Mouse (Mus musculus) adrenal gland, adult 18-20 months (tissue): ENCODE measurements around the gene Gch1. TPM values are rescaled to one million over a fixed set of nuclear protein-coding genes. Genes with fewer than 3 reads are reported as not detected.

Source experiments
- DNase-seq, 2 experiments: peaks; one replicate each; pipeline ENCODE4 v3.0.0; 2021 to 2022; ENCODE audit warnings: low spot score in 2 of 2
- long read RNA-seq, 2 experiments: library from polyadenylated mRNA; stranded (forward); transcript quantifications; one replicate each; pipeline ENCODE4 v2.0.0; 2021
- total RNA-seq, 2 experiments: library from RNA; stranded (reverse); gene quantifications; 1 replicate in 1 of 2; 2 replicates in 1 of 2; pipeline ENCODE4 v1.2.3; 2021

Gene Gch1
- 100 to 1,000 TPM in 1 of 2 experiments, 10 to 100 TPM in 1; 72.7 to 115 TPM for total RNA-seq
- long read RNA-seq, experiment 1, transcript Gch1-201 (6 exons, 2,775 nt), result major isoform, 115 of 125 reads
- long read RNA-seq, experiment 1, partial matches to known transcripts, result 2 of 125 reads
- long read RNA-seq, experiment 1, other reads (novel, unspliced or antisense), result 8 of 125 reads
- long read RNA-seq, experiment 2, transcript Gch1-201 (6 exons, 2,775 nt), result major isoform, 483 of 505 reads
- long read RNA-seq, experiment 2, partial matches to known transcripts, result 4 of 505 reads
- long read RNA-seq, experiment 2, other reads (novel, unspliced or antisense), result 18 of 505 reads

DNA sequence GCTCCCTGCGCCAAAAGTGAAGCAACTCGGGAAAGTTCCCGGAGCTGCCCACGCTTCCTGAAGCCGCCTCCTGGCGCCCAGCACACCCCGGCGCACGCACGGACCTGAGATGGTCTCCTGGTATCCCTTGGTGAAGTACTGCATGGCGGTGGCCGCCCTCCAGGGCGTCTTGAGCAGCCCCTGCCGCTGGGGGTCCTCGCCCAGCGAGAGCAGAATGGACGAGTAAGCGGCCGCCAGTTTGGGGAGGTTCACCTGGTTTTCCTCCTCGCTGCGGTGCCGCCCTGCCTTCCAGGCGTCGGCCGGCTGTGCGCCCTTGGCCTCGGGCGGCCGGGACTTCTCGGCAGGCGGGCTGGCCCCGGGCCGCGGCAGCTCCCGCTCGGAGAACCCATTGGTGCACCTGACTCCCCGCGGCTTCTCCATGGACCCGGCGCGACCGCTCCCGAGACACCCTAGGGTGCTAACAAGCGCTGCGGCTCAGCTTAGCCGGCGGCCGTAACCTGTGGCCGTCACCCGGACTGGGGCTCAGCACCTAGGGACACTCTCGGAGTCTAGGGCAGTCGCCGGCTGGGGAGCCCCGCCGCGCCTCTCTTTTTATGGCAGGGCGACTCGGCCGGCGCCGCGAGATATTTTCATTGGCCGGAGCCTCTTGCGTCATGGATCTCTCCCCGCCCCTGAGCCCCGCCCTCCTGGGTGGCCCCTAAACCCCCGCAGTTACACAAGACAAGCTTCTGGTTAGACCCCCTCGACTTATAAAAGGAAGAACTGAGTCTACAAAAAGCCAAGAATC, at the start of gene Gch1:
Gene Gch1 (minus strand): TSS at position 566 of the 787 bp plus-strand sequence.
- peak; percentile 93 to 96 for DNase-seq

DNA sequence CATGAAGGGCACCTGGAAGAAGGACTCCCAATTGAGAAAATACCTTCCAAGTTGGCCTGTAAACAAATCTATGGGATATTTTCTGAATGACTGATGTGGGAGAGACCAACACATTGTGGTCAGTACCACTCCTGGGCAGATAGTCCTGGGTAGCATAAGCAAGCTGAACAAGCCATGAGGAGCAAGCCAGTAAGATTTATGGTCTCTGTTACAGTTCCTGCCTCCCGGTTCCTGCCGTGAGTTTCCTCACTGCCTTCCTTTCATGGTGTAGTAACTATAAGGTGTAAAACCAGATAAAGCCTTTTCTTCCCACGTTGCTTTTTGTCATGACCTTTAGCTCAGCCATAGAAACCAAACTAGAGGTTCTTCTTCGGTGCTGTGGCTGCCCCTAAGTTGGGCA, 48.1 kb upstream of the Gch1 start:
- no peak for DNase-seq

DNA sequence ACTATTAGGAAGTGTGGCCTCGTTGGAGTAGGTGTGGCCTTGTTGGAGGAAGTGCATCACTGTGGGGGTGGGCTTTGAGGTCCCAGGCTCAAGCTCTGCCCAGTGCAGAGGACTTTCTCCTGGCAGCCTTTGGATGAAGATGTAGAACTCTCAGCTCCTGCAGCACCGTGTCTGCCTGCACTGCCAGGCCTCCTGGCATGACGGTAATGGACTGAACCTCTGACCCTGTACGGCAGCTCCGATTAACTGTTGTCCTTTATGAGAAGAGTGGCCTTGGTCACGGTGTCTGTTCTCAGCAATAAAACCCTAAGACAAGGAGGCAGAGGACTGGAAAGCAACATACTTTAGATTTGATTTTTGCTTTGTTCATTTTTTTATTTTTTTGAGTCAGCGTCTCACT, 47.3 kb upstream of the Gch1 start:
- no peak for DNase-seq

DNA sequence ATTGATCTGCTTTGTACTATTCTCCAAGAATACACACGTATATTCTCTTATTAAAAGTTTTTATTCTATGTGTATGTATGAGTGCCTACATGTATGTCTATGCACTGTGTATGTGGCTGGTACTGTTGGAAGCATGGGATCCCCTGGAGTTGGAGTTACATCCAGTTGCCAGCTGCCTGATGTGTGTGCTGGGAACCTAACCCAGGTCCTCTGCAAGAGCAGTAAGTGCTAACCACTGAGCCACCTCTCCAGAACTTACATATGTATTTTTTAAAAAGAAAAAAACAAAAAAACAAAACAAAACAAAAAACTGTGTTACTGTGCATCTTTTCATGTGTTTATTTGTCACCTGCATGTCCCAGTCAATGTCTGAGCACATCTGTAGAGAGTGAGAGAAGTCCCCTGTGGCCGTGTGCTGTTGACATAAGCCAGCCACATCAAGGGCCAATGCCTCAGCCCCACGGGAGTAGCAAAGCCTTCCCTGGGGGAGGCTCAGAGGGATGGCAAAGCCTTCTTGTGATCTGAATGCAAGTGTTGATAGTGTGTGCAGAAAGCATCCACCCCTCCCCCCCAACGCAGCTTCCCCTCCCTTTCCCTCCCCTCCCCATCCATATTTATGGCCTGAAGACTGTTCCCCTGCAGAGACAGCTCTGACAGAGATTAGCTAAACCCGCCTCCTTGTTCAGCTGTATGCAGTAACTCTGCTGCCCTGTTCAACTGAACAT, 45.5 kb upstream of the Gch1 start:
- no peak for DNase-seq

DNA sequence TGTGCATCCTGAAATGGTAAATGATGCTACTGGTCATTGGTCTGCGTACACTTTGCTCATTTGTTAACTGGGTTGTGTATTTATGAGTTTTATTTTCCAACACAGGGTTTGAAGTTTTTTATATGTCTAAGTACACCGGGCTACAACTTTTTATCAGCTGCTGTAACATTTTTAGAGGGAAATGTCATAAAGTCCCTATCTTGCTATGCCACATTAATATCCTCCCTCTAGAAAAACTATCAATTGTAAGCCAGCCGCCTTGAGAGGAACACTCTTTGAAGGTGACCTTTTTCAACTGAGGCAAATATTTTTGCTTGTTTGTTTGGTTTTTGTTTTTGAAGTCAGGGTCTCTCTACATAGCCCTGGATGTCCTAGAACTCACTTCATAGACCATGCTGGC, 44.8 kb upstream of the Gch1 start:
- no peak for DNase-seq

DNA sequence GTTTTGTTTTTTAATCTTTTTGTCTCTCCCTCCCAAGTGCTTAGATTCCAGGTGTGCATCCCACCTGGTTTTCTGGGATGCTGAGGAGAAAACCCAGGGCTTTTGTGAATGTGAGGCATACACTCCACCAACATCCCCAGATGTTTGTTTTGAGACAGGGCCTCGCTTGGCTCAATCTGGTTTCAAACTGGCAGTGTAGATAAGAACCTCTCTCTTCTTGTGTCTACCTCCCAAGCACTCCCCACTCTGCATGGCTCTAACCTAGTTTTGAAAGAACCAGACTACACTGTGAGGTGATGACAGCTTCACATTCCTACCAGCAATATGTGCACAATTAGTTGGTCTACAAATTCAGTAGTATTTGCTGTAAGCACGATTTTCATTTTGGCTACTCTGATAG, 44.4 kb upstream of the Gch1 start:
- DNase-seq, result no peak

DNA sequence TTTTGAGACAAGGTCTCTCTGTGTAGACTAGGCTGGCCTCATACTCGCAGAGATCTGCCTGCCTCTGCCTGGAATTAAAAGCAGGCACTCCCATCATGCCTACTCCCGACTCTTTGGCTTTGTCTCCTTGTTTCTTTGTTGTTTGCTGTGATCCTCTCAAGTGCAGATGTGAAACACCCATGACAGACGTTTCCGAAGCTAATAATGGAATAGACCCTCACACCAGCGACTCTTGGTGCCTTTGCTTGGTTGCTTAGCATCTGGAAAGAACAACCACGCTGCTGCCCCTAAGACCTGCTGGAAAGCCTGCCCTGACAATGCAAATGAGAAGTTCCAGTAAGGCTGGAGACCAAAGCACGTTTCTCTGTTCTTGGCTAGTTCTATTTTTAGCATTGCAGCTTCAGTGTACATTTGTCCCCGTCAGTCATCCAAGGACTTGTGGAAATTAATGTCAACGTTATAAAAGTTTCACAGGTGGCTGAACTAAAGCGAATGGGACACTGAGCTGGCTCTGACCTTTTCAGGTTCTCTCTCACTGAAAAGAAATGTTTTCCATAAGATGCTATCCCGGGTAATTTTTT, 40.7 kb upstream of the Gch1 start:
- DNase-seq, result no peak

DNA sequence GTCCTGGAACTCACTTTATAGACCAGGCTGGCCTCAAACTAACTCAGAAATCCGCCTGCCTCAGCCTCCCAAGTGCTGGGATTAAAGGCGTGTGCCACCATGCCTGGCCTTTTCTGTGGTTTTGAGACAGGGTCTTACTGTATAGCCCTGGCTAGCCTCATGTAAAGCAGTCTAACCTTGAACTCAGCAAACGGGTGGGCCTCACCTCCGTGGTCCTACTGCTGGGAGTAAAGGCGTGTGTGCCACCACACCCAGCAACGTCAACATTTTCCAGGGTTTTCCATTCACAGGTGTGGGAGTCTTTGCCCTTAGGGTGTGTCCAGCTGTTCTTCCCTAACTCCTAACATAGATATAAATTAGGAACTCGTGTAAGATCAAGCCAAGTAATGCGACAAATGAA, 36.7 kb upstream of the Gch1 start:
- no peak for DNase-seq

DNA sequence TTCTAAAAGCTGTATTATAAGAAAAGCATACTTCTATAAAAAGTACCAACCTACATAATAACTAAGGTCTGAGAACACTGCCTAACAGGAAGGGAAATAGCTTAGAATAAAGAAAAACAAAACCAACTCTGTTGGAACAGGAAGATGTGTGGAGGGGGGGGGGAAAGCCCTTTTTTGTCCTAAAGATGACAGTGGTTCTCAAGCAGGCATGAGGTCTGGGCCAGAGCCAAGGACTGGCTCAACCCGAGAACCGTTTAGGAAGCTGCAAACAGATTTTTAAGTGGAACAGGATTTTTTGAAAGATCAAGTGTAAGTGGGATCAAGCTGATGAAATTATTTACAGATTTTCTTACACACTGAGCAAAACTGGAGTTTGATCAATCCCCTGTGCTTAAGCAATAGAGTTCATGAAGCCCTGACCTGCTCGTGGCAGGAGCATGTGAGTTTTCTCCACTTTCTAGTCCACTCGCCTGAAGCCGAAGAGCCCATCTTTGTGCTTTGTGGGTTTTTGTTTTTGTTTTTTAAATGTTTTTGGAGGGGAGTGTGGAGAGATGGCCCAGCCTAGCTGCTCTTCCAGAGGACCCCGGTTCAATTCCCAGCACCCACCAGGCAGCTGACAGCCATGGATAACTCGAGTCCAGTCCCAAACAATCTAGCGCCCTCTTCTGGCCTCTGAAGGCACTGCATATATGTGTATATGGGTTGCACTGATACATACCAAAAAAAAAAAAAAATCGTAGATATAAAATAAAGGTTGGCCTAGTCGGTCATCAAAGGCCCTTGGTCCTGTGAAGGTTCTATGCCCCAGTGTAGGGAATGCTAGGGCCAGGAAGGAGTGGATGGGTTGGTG, 35.5 kb upstream of the Gch1 start:
- no peak for DNase-seq

DNA sequence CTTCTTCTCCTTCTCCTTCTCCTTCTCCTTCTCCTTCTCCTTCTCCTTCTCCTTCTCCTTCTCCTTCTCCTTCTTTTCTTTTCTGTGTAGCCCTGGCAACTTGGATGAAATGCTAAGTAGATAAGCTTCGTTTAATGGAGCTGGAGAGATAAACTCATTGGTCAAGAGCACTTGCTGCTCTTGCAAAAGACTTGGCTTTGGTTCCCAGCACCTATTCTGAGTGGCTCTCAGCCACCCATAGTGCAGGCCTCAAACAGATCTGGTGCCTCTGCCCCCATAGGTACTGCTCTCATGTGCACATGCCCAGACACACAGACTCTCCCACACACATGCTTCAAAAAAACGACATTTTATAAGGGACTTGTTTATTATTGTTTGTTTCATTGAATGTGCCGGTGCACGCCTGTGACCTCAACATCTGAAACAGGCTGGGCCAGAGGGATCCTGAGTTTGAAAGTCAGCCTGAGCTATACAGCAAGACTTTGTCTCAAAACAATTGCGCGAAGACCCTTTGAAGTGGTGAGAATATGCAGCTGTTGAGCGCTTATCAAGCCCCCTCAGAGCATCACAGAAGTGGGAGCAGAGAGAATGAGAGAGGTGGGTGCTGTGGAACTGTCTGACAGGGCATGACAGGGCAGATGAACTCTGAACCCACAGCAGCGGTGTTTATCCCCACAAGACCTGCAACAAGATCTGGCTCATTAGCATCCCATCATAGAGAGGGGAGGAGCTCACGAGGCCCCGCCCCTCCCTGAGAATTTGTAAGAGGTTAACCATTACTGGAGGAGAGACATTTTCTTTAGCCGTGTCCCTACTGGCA, 33.6 kb upstream of the Gch1 start:
- DNase-seq, result no peak

DNA sequence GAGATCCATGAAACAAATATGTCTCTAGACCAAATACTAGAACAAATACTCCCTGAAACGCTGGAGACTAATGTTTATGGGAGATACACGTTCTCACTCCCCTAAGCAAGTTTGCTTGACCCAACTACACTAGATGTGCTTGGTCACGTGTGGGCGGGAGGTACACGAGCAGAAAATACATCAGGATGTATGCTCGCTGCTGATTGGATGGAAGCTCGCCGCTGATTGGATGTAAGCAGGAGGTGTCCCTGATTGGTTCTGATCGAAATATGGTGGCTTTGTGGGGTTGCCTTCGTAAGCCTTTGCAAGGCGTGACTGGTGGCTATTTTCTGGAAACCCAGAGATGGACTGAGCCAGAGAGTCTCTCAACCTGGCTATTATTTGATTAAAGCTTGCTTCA, 32.4 kb upstream of the Gch1 start:
- DNase-seq, result no peak

DNA sequence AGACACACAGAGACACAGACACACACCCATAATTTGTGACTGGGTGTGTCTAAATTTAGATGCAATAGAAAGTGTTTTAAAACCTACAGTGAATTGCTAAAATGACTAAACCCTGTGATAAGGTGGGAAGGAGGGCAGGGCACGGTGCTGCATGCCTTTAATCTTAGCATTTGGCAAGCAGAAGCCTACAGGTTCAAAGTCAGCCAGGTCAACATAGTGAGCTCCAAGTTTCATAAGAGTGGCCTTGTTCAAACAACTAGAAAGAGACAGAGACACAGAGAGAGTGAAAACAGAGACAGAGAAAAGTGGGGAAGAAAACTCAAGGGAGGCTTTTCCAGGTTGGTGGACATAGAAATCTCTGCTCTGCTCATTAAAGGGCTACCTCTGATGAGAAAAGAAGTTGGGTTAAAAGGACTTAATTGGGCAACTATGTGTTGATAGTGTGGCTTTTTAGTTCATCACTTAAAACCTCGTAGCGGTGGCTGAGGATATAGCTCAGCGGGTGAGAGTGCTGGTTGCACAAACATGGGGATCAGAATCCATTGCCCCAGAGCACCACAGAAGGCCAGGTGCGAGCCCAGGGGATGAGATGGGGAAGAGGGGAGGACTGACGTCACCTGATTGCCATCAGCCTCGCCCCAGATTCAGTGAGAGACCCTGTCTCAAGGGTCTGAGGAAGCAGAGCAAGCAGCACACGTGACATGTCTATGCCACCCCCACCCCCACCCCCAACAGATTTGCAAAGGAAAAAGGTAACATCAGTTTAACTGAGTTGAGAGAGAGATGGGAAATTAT, 31.2 kb upstream of the Gch1 start:
- DNase-seq, result no peak

DNA sequence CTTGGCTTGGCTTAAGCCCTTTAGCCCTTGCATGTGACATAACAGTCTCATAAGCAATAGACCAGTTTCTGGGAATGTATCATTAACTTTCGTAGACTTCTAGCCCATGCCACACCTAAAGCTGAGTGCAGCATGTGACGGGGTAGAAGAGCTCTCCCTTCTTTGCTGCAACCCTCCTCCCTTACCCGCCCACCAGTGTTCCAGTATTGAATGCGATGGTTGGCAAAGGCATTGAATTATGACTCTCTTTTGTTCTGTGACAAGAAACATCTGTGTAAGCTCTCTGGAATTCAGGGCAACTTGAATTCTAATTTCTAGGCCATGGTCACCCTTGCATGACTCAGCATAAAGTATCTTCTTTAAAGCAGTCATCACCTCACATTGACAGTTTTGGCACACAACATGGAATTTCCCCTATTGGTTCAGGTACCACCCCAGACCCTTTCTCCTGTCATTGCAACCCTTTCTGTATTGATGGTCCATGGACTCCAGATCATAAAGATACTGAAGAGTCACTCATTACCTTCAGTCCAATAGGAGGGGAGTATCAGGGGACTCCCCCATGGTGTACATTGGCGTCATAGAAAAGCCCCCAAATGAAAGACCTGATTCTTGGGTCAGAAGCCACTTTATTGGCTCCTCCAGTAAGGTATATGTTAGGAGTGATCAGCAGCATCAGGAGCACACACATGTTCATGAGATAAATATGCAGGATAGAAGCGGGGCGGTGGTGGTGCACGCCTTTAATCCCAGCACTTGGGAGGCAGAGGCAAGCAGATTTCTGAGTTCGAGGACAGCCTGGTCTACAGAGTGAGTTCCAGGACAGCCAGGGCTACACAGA, 29.8 kb upstream of the Gch1 start:
- peak in 1 of 2 experiments; percentile 26 for DNase-seq

DNA sequence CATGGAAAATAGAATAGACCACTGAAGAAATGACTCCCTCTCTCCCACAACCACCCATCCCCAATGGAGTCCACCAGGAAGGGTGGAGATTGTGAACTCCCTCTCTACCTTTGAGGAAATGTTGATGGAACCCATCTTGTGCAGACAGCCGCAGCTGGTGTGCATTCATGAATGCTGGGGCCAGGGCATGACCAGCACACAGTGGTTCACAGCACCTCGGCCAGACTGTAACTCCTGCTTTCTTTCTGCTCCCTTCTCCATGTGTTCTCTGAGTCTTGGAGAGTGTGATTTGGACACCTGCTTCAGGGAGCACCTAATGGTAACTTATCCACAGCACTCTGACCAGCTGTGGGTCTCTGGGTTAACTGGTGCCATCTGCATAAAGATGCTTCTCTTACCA, 27.3 kb upstream of the Gch1 start:
- DNase-seq, result no peak

DNA sequence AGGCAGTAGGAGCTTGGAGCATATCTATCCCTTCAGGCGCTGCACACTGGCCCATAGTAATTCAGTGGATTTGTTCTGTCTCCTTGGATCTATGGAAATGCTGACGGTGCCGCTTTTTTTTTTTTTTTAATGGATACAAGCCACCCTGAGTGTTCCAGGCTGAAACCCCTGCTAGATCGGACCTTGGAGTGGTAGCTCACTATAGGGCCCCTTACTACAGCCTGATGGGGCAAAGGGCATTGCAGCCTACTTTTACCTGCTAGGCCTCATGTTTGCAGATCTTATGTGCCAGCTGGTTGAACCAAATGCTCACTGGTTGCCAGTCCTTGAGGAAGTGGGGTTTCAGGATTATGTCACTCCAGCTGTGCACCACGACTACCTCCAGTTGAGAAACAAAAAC, 25.2 kb upstream of the Gch1 start:
- no peak for DNase-seq

DNA sequence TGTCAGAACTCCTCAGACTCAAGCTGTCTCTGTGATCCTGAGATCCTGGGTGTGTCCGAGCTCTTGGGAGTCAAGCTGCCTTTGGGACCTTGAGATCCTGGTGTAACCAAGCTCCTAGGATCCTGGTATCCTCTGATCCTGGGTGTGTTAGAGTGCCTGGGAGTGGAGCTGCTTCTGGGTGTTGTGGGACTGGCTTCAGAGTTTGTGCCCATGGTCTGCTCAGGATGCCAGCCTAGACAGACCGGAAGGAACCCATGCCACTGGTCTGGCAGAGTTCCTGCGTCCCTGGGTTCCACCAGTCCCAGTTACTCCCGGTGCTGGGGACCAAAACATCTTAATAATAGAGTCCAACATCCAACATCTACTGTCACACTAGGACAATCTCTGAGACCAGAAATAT, 24.1 kb upstream of the Gch1 start:
- no peak for DNase-seq

DNA sequence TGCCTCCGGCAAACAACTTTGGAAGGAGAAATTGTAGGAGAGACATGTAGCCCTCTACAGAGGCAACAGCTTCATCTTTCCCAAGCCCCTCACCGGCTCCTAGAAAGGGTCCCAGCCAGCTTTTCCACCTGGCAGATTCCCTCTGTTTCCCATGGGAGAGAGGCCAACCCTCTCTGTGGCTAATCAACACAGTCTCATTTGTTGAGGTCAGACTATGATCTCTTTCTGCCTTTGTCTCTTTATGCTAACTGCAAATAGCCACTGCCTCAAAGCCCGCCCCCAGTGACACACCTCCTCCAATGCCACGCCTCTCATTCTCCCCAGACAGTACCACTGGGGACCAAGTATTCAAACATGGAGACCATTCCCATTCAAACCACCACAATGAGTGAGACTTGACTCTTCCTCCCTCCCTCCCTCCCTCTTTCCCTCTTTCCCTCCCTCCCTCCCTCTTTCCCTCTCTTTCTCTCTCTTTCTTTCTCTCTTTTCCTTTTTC, 20.5 kb upstream of the Gch1 start:
- DNase-seq, result no peak
